Mouse (Mus musculus) embryonic fibroblast, embryonic 13.5 days (primary cell): ENCODE results near the gene Tnfrsf22.

Source experiments
- CTCF ChIP-seq: IDR thresholded peaks from 2 replicates; pipeline ENCODE4 v1.5.1; 2011; ENCODE audit warnings: mild to moderate bottlenecking, control low read depth, low read length, moderate library complexity, borderline replicate concordance; ENCODE audit not compliant: insufficient read depth
- POLR2A ChIP-seq: IDR thresholded peaks from 2 replicates; pipeline ENCODE4 v1.6.1; 2011; ENCODE audit warnings: low read depth, mild to moderate bottlenecking, control low read depth, low read length, moderate library complexity

GRCm38 (mm10) chr7:143587586-143587985 lies 61.9 kb downstream of the Tnfrsf22 start:
- TF ChIP-seq CTCF (no peak), POLR2A (no peak)
